Mouse (Mus musculus) midbrain, postnatal 0 days (tissue): Measurements from ENCODE around the gene Vwa2. TPM values are rescaled to one million over a fixed set of nuclear protein-coding genes. Genes with fewer than 3 reads are reported as not detected.
A peak's percentile ranks its signal among the peaks of the same experiment; 100 is the strongest.

Experiments
- ATAC-seq: fragments of 200-750 bp; cut with Nextera tagmentation; 2 replicates; pipeline ENCODE4 v1.8.0; 2017; ENCODE audit warnings: moderate number of reproducible peaks, mild to moderate bottlenecking, moderate TSS enrichment, moderate library complexity; ENCODE audit not compliant: low FRiP score
- DNase-seq: peaks from one replicate; pipeline ENCODE4 v3.0.0-alpha.2; 2015; ENCODE audit warnings: low spot score
- H3K27ac ChIP-seq: fragments of 300-500 bp; sonication (generic); 2 replicates; pipeline ENCODE4 v1.5.1; 2014; ENCODE audit warnings: low read depth, mild to moderate bottlenecking, low read length, mixed read lengths
- H3K27me3 ChIP-seq: fragments of 300-500 bp; sonication (generic); 2 replicates; pipeline ENCODE4 v1.6.1; 2014; ENCODE audit warnings: low read length, control low read depth, mixed read lengths; ENCODE audit not compliant: insufficient read depth
- H3K36me3 ChIP-seq: fragments of 300-500 bp; sonication (generic); 2 replicates; pipeline ENCODE4 v1.6.1; 2014; ENCODE audit warnings: low read length, control low read depth, mixed read lengths; ENCODE audit not compliant: insufficient read depth
- H3K4me1 ChIP-seq: fragments of 300-500 bp; sonication (generic); 2 replicates; pipeline ENCODE4 v1.6.1; 2014; ENCODE audit warnings: mild to moderate bottlenecking, control low read depth, antibody characterized with exemption, low read length, mixed read lengths; ENCODE audit not compliant: insufficient read depth
- H3K4me2 ChIP-seq: fragments of 300-500 bp; sonication (generic); 2 replicates; pipeline ENCODE4 v1.6.1; 2014; ENCODE audit warnings: low read depth, mild to moderate bottlenecking, low read length, mixed read lengths; ENCODE audit not compliant: poor library complexity, severe bottlenecking
- H3K4me3 ChIP-seq: fragments of 300-500 bp; sonication (generic); 2 replicates; pipeline ENCODE4 v1.5.1; 2014; ENCODE audit warnings: low read depth, mild to moderate bottlenecking, low read length, moderate library complexity
- H3K9ac ChIP-seq: fragments of 300-500 bp; sonication (generic); replicated peaks from 2 replicates; pipeline ENCODE4 v1.6.1; 2014; ENCODE audit warnings: mild to moderate bottlenecking, low read length, moderate library complexity, mixed read lengths; ENCODE audit not compliant: poor library complexity, severe bottlenecking
- H3K9me3 ChIP-seq: fragments of 300-500 bp; sonication (generic); 2 replicates; pipeline ENCODE4 v1.6.1; 2016; ENCODE audit warnings: low read length, control low read depth
- CTCF ChIP-seq: IDR thresholded peaks from 2 replicates; pipeline ENCODE4 v1.5.1; 2016; ENCODE audit warnings: antibody characterized with exemption, mild to moderate bottlenecking
- WGBS: fragments of 180-500 bp; shearing (Covaris S2); extraction: QIAGEN DNeasy Blood & Tissue Kit; methylation state at CpG from one replicate; pipeline ENCODE4 v1.1.7; 2014; 5-methylcytosine and 5-hydroxymethylcytosine counted together
- polyA plus RNA-seq: library from polyadenylated mRNA; unstranded; fragments of >200 nt; fragmentation: Nextera tagmentation; extraction: Ambion mirVana; gene quantifications from 2 replicates; pipeline ENCODE4 v1.2.1, GENCODE M21; 2015
- total RNA-seq: library from RNA; depleted of rRNA; stranded (reverse); fragments of >200 nt; gene quantifications from 2 replicates; pipeline ENCODE4 v1.2.3, GENCODE M21; 2014; rRNA removed

Vwa2 gene
- 0.77 and 1.4 TPM in 2 replicates for total RNA-seq
- polyA plus RNA-seq, result 0.37 and 0.68 TPM in 2 replicates

GRCm38 (mm10) chr19:56873816-56874600, at the start of gene Vwa2:
TSS of gene Vwa2 (plus strand) at chr19:56874249.
- Histone ChIP-seq H3K27me3 (peaks cover 46% of the 10 kb centered on the region), H3K9me3 (no peaks in the 10 kb centered on the region), H3K9ac (peak within 1 kb of the TSS; percentile 39; the same call in 1 of the 2 replicates), H3K27ac (no peak within 1 kb of the TSS), H3K4me2 (peak within 1 kb of the TSS; percentile 99), H3K4me3 (peak within 1 kb of the TSS; percentile 48), H3K36me3 (no peaks in the 10 kb centered on the region), H3K4me1 (peaks cover 7% of the 10 kb centered on the region; the same call in 1 of the 2 replicates)
- 3% methylated on average over 66 of the region's 71 CpGs for WGBS
- DNase-seq, result no peak
- ATAC-seq, result 0 out of 2 replicates have a peak, but pooled peaks have one; percentile 34
- no peak for TF ChIP-seq CTCF

- 69% methylated on average over 44 of the region's 44 CpGs for WGBS
- no peaks in the 10 kb centered on the region for H3K9me3 ChIP-seq
- TF ChIP-seq CTCF, result 0 out of 2 replicates have a peak, but pooled peaks have one; percentile 9
- no peak within 1 kb of the TSS for H3K9ac ChIP-seq
- no peak for ATAC-seq
- H3K27ac ChIP-seq, result no peak within 1 kb of the TSS
- H3K36me3 ChIP-seq, result no peaks in the 10 kb centered on the region
- no peak within 1 kb of the TSS for H3K4me3 ChIP-seq
- H3K27me3 ChIP-seq, result peaks cover 2% of the 10 kb centered on the region; the same call in 1 of the 2 replicates
- no peak for DNase-seq
- H3K4me2 ChIP-seq, result peak within 1 kb of the TSS; percentile 22
- 0 out of 2 replicates have a peak, but pooled peaks cover under 1% of the 10 kb centered on the region for H3K4me1 ChIP-seq
Observed at GRCm38 (mm10) chr19:56826047-56826631, 47.9 kb upstream of the Vwa2 start, which contains the start of gene Tdrd1. TSS of gene Tdrd1 (plus strand) at chr19:56826209.

GRCm38 (mm10) chr19:56828305-56828704, 45.7 kb upstream of the Vwa2 start:
- Histone ChIP-seq H3K4me2 (no peak overlapping the region), H3K9ac (no peak overlapping the region), H3K4me3 (no peak overlapping the region), H3K36me3 (no peaks in the 10 kb centered on the region), H3K27ac (no peak overlapping the region), H3K4me1 (no peaks in the 10 kb centered on the region), H3K27me3 (peaks cover under 1% of the 10 kb centered on the region; the same call in 1 of the 2 replicates), H3K9me3 (no peaks in the 10 kb centered on the region)
- ATAC-seq (no peak), DNase-seq (no peak)
- WGBS, result 83% methylated on average over 11 of the region's 11 CpGs
- TF ChIP-seq CTCF, result no peak

- ATAC-seq (no peak), DNase-seq (no peak)
- no peak for TF ChIP-seq CTCF
- H3K4me3 ChIP-seq, result no peak overlapping the region
- H3K4me2 ChIP-seq, result no peak overlapping the region
- no peaks in the 10 kb centered on the region for H3K4me1 ChIP-seq
- no peaks in the 10 kb centered on the region for H3K36me3 ChIP-seq
- WGBS, result 92% methylated on average over 9 of the region's 9 CpGs
- no peaks in the 10 kb centered on the region for H3K27me3 ChIP-seq
- H3K9me3 ChIP-seq, result no peaks in the 10 kb centered on the region
- no peak overlapping the region for H3K27ac ChIP-seq
- H3K9ac ChIP-seq, result no peak overlapping the region
Observed at GRCm38 (mm10) chr19:56829267-56829666, 44.8 kb upstream of the Vwa2 start.

- H3K27me3 ChIP-seq, result no peaks in the 10 kb centered on the region
- no peaks in the 10 kb centered on the region for H3K4me1 ChIP-seq
- ATAC-seq (no peak), DNase-seq (no peak)
- WGBS, result 82% methylated on average over 4 of the region's 4 CpGs
- no peak overlapping the region for H3K4me2 ChIP-seq
- no peaks in the 10 kb centered on the region for H3K36me3 ChIP-seq
- no peak overlapping the region for H3K9ac ChIP-seq
- no peak overlapping the region for H3K4me3 ChIP-seq
- no peak for TF ChIP-seq CTCF
- no peak overlapping the region for H3K27ac ChIP-seq
- H3K9me3 ChIP-seq, result no peaks in the 10 kb centered on the region
Observed at GRCm38 (mm10) chr19:56830163-56830562, 43.9 kb upstream of the Vwa2 start.

- Histone ChIP-seq H3K27ac (no peak overlapping the region), H3K9ac (no peak overlapping the region), H3K36me3 (no peaks in the 10 kb centered on the region), H3K9me3 (no peaks in the 10 kb centered on the region), H3K4me1 (no peaks in the 10 kb centered on the region), H3K27me3 (no peaks in the 10 kb centered on the region), H3K4me3 (no peak overlapping the region), H3K4me2 (no peak overlapping the region)
- WGBS, result 29% methylated on average over 9 of the region's 9 CpGs
- TF ChIP-seq CTCF, result no peak
- ATAC-seq (no peak), DNase-seq (peak; percentile 54)
Observed at GRCm38 (mm10) chr19:56835340-56835739, 38.7 kb upstream of the Vwa2 start.
